Mouse (Mus musculus): ENCODE data around the gene Tpr.

DNA sequence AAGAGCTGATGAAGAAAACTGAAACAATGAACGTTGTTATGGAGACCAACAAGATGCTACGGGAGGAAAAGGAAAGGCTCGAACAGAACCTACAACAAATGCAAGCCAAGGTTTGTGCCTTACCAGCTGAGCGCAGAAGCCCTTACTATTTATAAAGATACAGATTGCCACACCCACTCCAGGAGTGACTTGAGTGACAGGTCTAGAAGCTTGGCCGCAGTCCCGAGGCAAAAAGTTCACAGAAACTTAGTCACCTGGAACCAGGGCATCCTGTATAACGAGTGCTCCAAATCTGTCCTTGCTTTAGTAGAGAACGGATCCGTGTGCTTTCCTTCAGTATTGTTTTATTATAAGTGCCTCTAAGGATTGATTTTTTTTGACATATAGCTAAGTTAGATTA is 33.0 kb downstream of the Tpr start:
- no peak for TF ChIP-seq CTCF (conservative IDR thresholded peaks at IDR 0.05; ENCODE audit: insufficient read depth, insufficient read length, low read depth, low read length)
- TF ChIP-seq POLR2A (IDR thresholded peaks at IDR 0.05; ENCODE audit: low read depth, low read length), result no peak
